Mouse (Mus musculus) forebrain, postnatal 0 days (tissue): ENCODE results near the gene Tbx18. TPM values are rescaled to one million over a fixed set of nuclear protein-coding genes. Genes with fewer than 3 reads are reported as not detected.

Source experiments
- ATAC-seq: fragments of 200-750 bp; cut with Nextera tagmentation; 2 replicates; pipeline ENCODE4 v1.8.0; 2017; ENCODE audit warnings: mild to moderate bottlenecking, moderate library complexity
- DNase-seq: peaks from one replicate; pipeline ENCODE4 v3.0.0-alpha.2; 2015
- H3K27ac ChIP-seq: fragments of 300-500 bp; sonication (generic); 2 replicates; pipeline ENCODE4 v1.5.1; 2014; ENCODE audit warnings: low read depth, mild to moderate bottlenecking, antibody characterized with exemption, low read length, moderate library complexity, mixed read lengths
- H3K27me3 ChIP-seq: fragments of 300-500 bp; sonication (generic); 2 replicates; pipeline ENCODE4 v1.6.1; 2014; ENCODE audit warnings: mild to moderate bottlenecking, low read length, mixed read lengths; ENCODE audit not compliant: insufficient read depth
- H3K36me3 ChIP-seq: fragments of 300-500 bp; sonication (generic); 2 replicates; pipeline ENCODE4 v1.6.1; 2014; ENCODE audit warnings: mild to moderate bottlenecking, moderate library complexity; ENCODE audit not compliant: insufficient read depth
- H3K4me1 ChIP-seq: fragments of 300-500 bp; sonication (generic); 2 replicates; pipeline ENCODE4 v1.6.1; 2014; ENCODE audit warnings: antibody characterized with exemption; ENCODE audit not compliant: insufficient read depth
- H3K4me2 ChIP-seq: fragments of 300-500 bp; sonication (generic); 2 replicates; pipeline ENCODE4 v1.6.1; 2014; ENCODE audit warnings: low read depth, mild to moderate bottlenecking, moderate library complexity
- H3K4me3 ChIP-seq: fragments of 300-500 bp; sonication (generic); 2 replicates; pipeline ENCODE4 v1.5.1; 2014; ENCODE audit warnings: low read depth, low read length, mixed read lengths
- H3K9ac ChIP-seq: fragments of 300-500 bp; sonication (generic); 2 replicates; pipeline ENCODE4 v1.6.1; 2014; ENCODE audit warnings: mild to moderate bottlenecking
- H3K9me3 ChIP-seq: fragments of 300-500 bp; sonication (generic); 2 replicates; pipeline ENCODE4 v1.6.1; 2016; ENCODE audit warnings: low read length
- CTCF ChIP-seq: sonication (generic); IDR thresholded peaks from 2 replicates; pipeline ENCODE4 v1.5.1; 2016; ENCODE audit warnings: antibody characterized with exemption, control low read depth, low read depth
- WGBS: fragments of 180-500 bp; shearing (Covaris S2); extraction: QIAGEN DNeasy Blood & Tissue Kit; methylation state at CpG from one replicate; pipeline ENCODE4 v1.1.7; 2014; 5-methylcytosine and 5-hydroxymethylcytosine counted together
- polyA plus RNA-seq: library from polyadenylated mRNA; unstranded; fragments of >200 nt; fragmentation: Nextera tagmentation; extraction: Ambion mirVana; gene quantifications from 2 replicates; pipeline ENCODE4 v1.2.1, GENCODE M21; 2015
- total RNA-seq: library from RNA; depleted of rRNA; stranded (reverse); fragments of >200 nt; gene quantifications from 2 replicates; pipeline ENCODE4 v1.2.3, GENCODE M21; 2014

Tbx18 gene
- total and polyA plus RNA-seq, 2 experiments from 2014 or later = 1.5 to 7.8 TPM

GRCm38 (mm10) chr9:87732416-87733235, 1.6 kb upstream of the Tbx18 start:
- no peak for TF ChIP-seq CTCF
- no peaks in the 10 kb centered on the region for H3K36me3 ChIP-seq
- no peak overlapping the region for H3K27ac ChIP-seq
- H3K27me3 ChIP-seq = peaks cover 70% of the 10 kb centered on the region
- no peaks in the 10 kb centered on the region for H3K9me3 ChIP-seq
- no peak overlapping the region for H3K9ac ChIP-seq
- WGBS = 5% methylated on average over 25 of the region's 25 CpGs
- no peak for ATAC-seq
- DNase-seq = peak; percentile 46
- no peaks in the 10 kb centered on the region; the same call in 1 of the 2 replicates for H3K4me1 ChIP-seq
- no peak overlapping the region for H3K4me3 ChIP-seq
- no peak overlapping the region for H3K4me2 ChIP-seq

- H3K9me3 ChIP-seq = no peaks in the 10 kb centered on the region
- peak overlapping the region; percentile 31 for H3K4me3 ChIP-seq
- under 1% methylated on average over 70 of the region's 91 CpGs for WGBS
- H3K27me3 ChIP-seq = peaks cover 57% of the 10 kb centered on the region
- TF ChIP-seq CTCF = no peak
- H3K9ac ChIP-seq = peak overlapping the region; percentile 31; the same call in 1 of the 2 replicates
- ATAC-seq = peak; percentile 44
- no peak overlapping the region for H3K27ac ChIP-seq
- H3K4me2 ChIP-seq = peak overlapping the region; percentile 61
- peak; percentile 65 for DNase-seq
- no peaks in the 10 kb centered on the region; the same call in 1 of the 2 replicates for H3K4me1 ChIP-seq
- H3K36me3 ChIP-seq = no peaks in the 10 kb centered on the region
These were observed 644 bp downstream of the Tbx18 start for GRCm38 (mm10) chr9:87730271-87730960.

GRCm38 (mm10) chr9:87729316-87730270, 1.5 kb downstream of the Tbx18 start:
- Histone ChIP-seq H3K4me3 (peak overlapping the region; percentile 31), H3K4me2 (peak overlapping the region; percentile 61), H3K27me3 (peaks cover 55% of the 10 kb centered on the region), H3K9ac (0 out of 2 replicates have a peak overlapping the region, but pooled peaks have one; percentile 31), H3K9me3 (no peaks in the 10 kb centered on the region), H3K27ac (no peak overlapping the region), H3K4me1 (no peaks in the 10 kb centered on the region; the same call in 1 of the 2 replicates), H3K36me3 (no peaks in the 10 kb centered on the region)
- ATAC-seq = 0 out of 2 replicates have a peak, but pooled peaks have one; percentile 28
- 1% methylated on average over 73 of the region's 75 CpGs for WGBS
- DNase-seq = no peak
- TF ChIP-seq CTCF = no peak

GRCm38 (mm10) chr9:87728107-87728506, 3.0 kb downstream of the Tbx18 start:
- H3K9ac ChIP-seq = no peak overlapping the region
- ATAC-seq (no peak), DNase-seq (no peak)
- H3K36me3 ChIP-seq = no peaks in the 10 kb centered on the region
- WGBS = 17% methylated on average over 3 of the region's 3 CpGs
- H3K4me2 ChIP-seq = no peak overlapping the region
- TF ChIP-seq CTCF = no peak
- no peak overlapping the region for H3K4me3 ChIP-seq
- H3K9me3 ChIP-seq = no peaks in the 10 kb centered on the region
- H3K27me3 ChIP-seq = peaks cover 59% of the 10 kb centered on the region
- no peaks in the 10 kb centered on the region; the same call in 1 of the 2 replicates for H3K4me1 ChIP-seq
- no peak overlapping the region for H3K27ac ChIP-seq

- WGBS = 5% methylated on average over 12 of the region's 12 CpGs
- no peak for TF ChIP-seq CTCF
- no peaks in the 10 kb centered on the region; the same call in 1 of the 2 replicates for H3K4me1 ChIP-seq
- H3K9ac ChIP-seq = no peak overlapping the region
- no peak overlapping the region for H3K27ac ChIP-seq
- no peak for ATAC-seq
- DNase-seq = peak; percentile 57
- peaks cover 54% of the 10 kb centered on the region for H3K27me3 ChIP-seq
- H3K4me2 ChIP-seq = no peak overlapping the region
- H3K4me3 ChIP-seq = no peak overlapping the region
- no peaks in the 10 kb centered on the region for H3K9me3 ChIP-seq
- H3K36me3 ChIP-seq = no peaks in the 10 kb centered on the region
These were observed 3.7 kb downstream of the Tbx18 start for GRCm38 (mm10) chr9:87727155-87727953.

- Histone ChIP-seq H3K4me3 (no peak overlapping the region), H3K27me3 (peaks cover 40% of the 10 kb centered on the region), H3K9ac (no peak overlapping the region), H3K36me3 (no peaks in the 10 kb centered on the region), H3K9me3 (no peaks in the 10 kb centered on the region), H3K4me2 (no peak overlapping the region), H3K27ac (no peak overlapping the region), H3K4me1 (no peaks in the 10 kb centered on the region)
- peak; percentile 55 for TF ChIP-seq CTCF
- 37% methylated on average over 2 of the region's 2 CpGs for whole genome bisulfite sequencing
- ATAC-seq (peak; percentile 38; the same call in 1 of the 2 replicates), DNase-seq (peak; percentile 9)
These were observed 9.3 kb downstream of the Tbx18 start for GRCm38 (mm10) chr9:87721793-87722192.
